Mouse (Mus musculus): ENCODE data around the gene Sorcs1. TPM values are rescaled to one million over a fixed set of nuclear protein-coding genes. Genes with fewer than 3 reads are reported as not detected.
A peak's percentile ranks its signal among the peaks of the same experiment; 100 is the strongest.

The Sorcs1 gene
- 3.4 and 4.6 TPM in 2 replicates for polyA plus RNA-seq (2014; fragmentation: Nextera tagmentation; extraction: Ambion mirVana)

DNA sequence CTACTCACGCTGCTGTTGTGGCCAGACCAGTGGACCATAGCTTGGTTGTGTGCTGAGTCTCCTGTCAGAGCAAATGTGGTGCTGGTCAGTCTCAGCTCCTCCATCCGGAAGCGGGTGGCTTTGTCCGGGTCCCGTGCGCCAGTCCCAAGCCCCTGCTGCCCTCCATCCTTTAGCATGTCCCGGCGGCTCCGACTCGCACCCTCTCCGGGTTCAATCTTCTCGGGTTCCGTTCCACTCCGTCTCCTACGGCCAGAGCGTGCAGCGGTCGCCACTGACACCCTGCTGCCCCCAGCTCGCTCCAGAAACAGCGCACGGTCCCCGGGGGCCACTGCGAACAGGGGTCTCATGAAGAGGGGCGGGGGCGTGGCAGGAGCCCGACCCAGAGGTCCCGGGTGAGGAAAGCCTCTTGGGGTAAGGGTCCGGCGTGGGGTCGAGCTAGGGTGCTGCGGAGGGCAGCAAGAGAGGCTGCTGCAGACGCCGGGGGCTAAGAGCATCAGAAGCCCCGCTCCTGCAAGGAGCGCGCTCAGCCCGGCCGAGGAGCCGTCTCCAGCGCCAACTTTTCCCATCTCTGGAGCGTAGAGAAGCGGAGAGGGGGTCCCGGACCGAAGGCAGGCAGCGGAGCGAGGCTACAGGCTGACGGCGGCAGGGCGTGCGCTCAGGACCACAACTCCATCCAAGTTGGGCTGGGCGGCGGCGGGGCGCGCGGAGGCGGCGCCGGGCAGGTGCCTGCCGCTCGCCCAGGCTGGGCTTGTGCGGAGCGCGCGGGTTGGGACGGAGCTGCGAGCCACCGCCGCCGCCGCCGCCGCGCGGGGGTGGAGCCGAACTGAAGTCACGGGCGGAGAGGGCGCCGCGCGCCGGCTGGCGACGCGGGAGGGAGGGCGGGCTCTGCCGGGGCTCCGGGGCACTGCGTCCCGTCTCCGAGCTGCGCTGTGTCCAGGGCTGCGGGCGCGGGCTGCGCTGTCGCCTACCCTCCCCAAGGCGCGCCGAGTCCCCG is at the start of gene Sorcs1:
Gene Sorcs1 (minus strand): TSS at position 744 of the 994 bp plus-strand sequence.
- H3K4me2 ChIP-seq (replicated peaks; ENCODE audit: low read depth, low read length), result peak within 1 kb of the TSS; percentile 97
- H3K9me3 ChIP-seq (ENCODE audit: control insufficient read depth, low read depth, low read length), result no peaks in the 10 kb centered on the region
- WGBS, result under 1% methylated on average over 75 of the region's 102 CpGs
- peak within 1 kb of the TSS; percentile 60 for H3K4me3 ChIP-seq (ENCODE audit: low read depth, low read length)
- ATAC-seq (ENCODE audit: insufficient number of reproducible peaks, insufficient read depth, low FRiP score, low read depth), result peak; percentile 90
- H3K4me1 ChIP-seq (ENCODE audit: control insufficient read depth, insufficient read depth, low read length), result no peaks in the 10 kb centered on the region
- H3K9ac ChIP-seq (replicated peaks; ENCODE audit: low read depth, low read length), result 0 out of 2 replicates have a peak within 1 kb of the TSS, but pooled peaks have one; percentile 14
- no peaks in the 10 kb centered on the region for H3K36me3 ChIP-seq (ENCODE audit: control insufficient read depth, insufficient read depth, low read length)
- no peak within 1 kb of the TSS for H3K27ac ChIP-seq (ENCODE audit: low read length)
- peaks cover 4% of the 10 kb centered on the region; the same call in 1 of the 2 replicates for H3K27me3 ChIP-seq (ENCODE audit: control insufficient read depth, insufficient read depth, low read length)

DNA sequence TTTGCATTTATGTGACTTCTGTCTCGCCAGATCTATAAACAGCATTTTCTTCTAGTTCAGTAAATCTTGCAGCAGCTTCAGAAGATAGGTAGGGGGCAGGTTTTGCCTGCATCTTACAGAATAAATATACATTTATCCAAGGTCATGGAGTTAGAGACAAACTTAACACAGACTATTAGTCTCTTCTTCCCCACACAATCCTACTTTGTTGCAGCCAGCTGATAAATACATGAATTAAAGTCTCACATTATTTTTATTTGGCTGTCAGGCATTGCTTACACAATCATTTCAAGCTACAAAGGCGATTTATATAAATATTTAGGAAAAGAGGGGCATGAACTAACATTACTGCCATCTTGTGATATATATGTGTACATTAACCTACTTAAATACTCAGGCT is 4.8 kb upstream of the Sorcs1 start:
- no peaks in the 10 kb centered on the region for H3K36me3 ChIP-seq (ENCODE audit: control insufficient read depth, insufficient read depth, low read length)
- H3K4me1 ChIP-seq (ENCODE audit: control insufficient read depth, insufficient read depth, low read length), result no peaks in the 10 kb centered on the region
- no peaks in the 10 kb centered on the region for H3K9me3 ChIP-seq (ENCODE audit: control insufficient read depth, low read depth, low read length)
- no peak overlapping the region for H3K9ac ChIP-seq (replicated peaks; ENCODE audit: low read depth, low read length)
- H3K27me3 ChIP-seq (ENCODE audit: control insufficient read depth, insufficient read depth, low read length), result peaks cover 1% of the 10 kb centered on the region; the same call in 1 of the 2 replicates
- WGBS, result 30% methylated on average over 2 of the region's 2 CpGs
- H3K4me2 ChIP-seq (replicated peaks; ENCODE audit: low read depth, low read length), result no peak overlapping the region
- H3K27ac ChIP-seq (ENCODE audit: low read length), result no peak overlapping the region
- H3K4me3 ChIP-seq (ENCODE audit: low read depth, low read length), result no peak overlapping the region
- ATAC-seq (ENCODE audit: insufficient number of reproducible peaks, insufficient read depth, low FRiP score, low read depth), result no peak

DNA sequence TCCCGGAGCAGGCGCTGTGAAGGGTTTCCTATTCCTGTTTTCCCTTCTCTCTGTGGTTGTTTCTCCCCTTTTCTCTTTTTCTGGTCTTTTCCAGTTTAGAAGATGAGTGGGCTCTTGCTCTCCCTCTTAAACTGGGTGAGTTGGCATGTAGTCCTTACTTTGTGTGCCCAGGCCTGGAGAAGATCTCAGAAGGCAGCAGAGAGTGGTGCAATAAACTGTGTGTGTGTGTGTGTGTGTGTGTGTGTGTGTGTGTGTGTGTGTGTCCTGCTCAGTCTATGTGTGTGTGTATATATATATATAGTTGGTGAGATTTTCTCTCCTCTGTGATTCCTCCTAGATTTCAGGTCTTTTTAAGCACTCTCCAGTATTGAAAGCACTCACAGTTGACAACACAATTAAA is 500 bp upstream of the Sorcs1 start:
- no peak for ATAC-seq (ENCODE audit: insufficient number of reproducible peaks, insufficient read depth, low FRiP score, low read depth)
- peak overlapping the region; percentile 60 for H3K4me3 ChIP-seq (ENCODE audit: low read depth, low read length)
- H3K36me3 ChIP-seq (ENCODE audit: control insufficient read depth, insufficient read depth, low read length), result no peaks in the 10 kb centered on the region
- H3K4me2 ChIP-seq (replicated peaks; ENCODE audit: low read depth, low read length), result peak overlapping the region; percentile 97
- no peaks in the 10 kb centered on the region for H3K4me1 ChIP-seq (ENCODE audit: control insufficient read depth, insufficient read depth, low read length)
- WGBS, result 0% methylated on average over 2 of the region's 2 CpGs
- no peak overlapping the region for H3K27ac ChIP-seq (ENCODE audit: low read length)
- H3K9me3 ChIP-seq (ENCODE audit: control insufficient read depth, low read depth, low read length), result no peaks in the 10 kb centered on the region
- peaks cover 4% of the 10 kb centered on the region; the same call in 1 of the 2 replicates for H3K27me3 ChIP-seq (ENCODE audit: control insufficient read depth, insufficient read depth, low read length)
- H3K9ac ChIP-seq (replicated peaks; ENCODE audit: low read depth, low read length), result no peak overlapping the region

DNA sequence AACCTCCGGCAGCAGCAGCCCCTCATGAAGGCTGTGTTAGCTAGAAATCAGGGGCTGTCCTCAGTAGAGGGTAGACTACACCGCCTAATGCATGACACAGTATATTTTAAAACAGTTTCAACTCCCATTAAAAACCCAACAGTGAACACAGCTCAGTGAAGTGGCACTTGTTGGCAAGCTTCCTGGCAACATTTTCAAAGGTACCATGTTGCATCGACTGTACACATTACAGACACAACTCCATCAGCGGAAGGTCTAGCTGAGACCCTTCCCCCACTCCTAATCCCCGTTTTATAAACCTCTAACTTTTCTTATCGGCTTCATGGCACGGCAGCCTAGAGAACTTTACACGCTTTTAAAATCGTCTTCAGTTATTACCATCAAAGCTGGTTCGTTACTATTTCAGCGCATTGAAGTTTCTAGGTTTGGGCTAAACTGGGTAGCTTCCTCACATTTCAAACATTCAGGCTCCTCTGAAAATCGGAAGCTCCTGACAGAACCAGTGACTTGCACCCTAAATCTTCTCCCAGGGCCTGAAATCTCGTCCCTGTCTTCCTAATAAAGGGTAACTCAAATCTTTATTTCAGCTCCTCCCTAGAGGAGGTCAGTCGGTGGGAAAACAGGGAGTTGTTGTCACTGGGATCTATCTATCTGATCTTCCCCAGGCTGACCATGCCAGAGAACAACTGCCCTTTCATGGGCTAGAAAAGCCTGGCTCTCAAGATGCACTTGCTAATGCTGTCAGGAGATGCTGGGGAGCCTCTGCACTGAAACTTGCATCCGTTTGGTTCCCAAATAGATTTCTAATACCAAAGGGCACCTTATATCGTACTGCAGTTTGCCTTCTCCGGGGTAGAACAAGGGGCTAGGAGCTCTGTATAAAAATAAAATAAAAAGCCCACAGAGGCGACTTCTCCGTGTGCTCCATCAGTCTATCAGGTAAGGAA is 1.6 kb downstream of the Sorcs1 start:
- no peak for ATAC-seq (ENCODE audit: insufficient number of reproducible peaks, insufficient read depth, low FRiP score, low read depth)
- no peak overlapping the region for H3K27ac ChIP-seq (ENCODE audit: low read length)
- no peaks in the 10 kb centered on the region for H3K4me1 ChIP-seq (ENCODE audit: control insufficient read depth, insufficient read depth, low read length)
- H3K4me3 ChIP-seq (ENCODE audit: low read depth, low read length), result peak overlapping the region; percentile 60
- H3K36me3 ChIP-seq (ENCODE audit: control insufficient read depth, insufficient read depth, low read length), result no peaks in the 10 kb centered on the region
- no peak overlapping the region for H3K9ac ChIP-seq (replicated peaks; ENCODE audit: low read depth, low read length)
- H3K4me2 ChIP-seq (replicated peaks; ENCODE audit: low read depth, low read length), result peak overlapping the region; percentile 97
- no peaks in the 10 kb centered on the region for H3K9me3 ChIP-seq (ENCODE audit: control insufficient read depth, low read depth, low read length)
- 37% methylated on average over 19 of the region's 19 CpGs for WGBS
- peaks cover 4% of the 10 kb centered on the region; the same call in 1 of the 2 replicates for H3K27me3 ChIP-seq (ENCODE audit: control insufficient read depth, insufficient read depth, low read length)

DNA sequence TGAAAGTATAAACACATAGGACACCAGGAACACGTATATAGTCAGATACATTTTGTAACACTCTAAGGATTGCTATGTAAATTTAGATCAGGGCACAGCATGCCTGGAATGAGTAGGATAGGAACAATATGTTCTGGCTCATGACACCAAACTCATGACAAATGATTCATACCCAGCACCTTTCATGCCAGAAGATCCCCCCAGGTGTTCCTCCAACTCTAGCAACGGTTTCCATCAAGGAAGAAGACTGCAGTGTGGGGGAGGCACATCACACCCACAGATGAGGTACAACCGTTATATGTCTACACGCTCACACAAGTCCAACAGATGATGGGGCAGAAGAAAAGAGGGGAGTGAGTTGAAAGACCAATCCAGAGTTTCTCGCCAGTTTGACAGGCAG is 3.5 kb downstream of the Sorcs1 start:
- no peak overlapping the region for H3K27ac ChIP-seq (ENCODE audit: low read length)
- H3K9me3 ChIP-seq (ENCODE audit: control insufficient read depth, low read depth, low read length), result no peaks in the 10 kb centered on the region
- WGBS, result 67% methylated on average over 5 of the region's 5 CpGs
- H3K36me3 ChIP-seq (ENCODE audit: control insufficient read depth, insufficient read depth, low read length), result no peaks in the 10 kb centered on the region
- H3K9ac ChIP-seq (replicated peaks; ENCODE audit: low read depth, low read length), result no peak overlapping the region
- no peak overlapping the region for H3K4me3 ChIP-seq (ENCODE audit: low read depth, low read length)
- no peaks in the 10 kb centered on the region for H3K4me1 ChIP-seq (ENCODE audit: control insufficient read depth, insufficient read depth, low read length)
- ATAC-seq (ENCODE audit: insufficient number of reproducible peaks, insufficient read depth, low FRiP score, low read depth), result no peak
- H3K4me2 ChIP-seq (replicated peaks; ENCODE audit: low read depth, low read length), result no peak overlapping the region
- peaks cover 4% of the 10 kb centered on the region; the same call in 1 of the 2 replicates for H3K27me3 ChIP-seq (ENCODE audit: control insufficient read depth, insufficient read depth, low read length)

DNA sequence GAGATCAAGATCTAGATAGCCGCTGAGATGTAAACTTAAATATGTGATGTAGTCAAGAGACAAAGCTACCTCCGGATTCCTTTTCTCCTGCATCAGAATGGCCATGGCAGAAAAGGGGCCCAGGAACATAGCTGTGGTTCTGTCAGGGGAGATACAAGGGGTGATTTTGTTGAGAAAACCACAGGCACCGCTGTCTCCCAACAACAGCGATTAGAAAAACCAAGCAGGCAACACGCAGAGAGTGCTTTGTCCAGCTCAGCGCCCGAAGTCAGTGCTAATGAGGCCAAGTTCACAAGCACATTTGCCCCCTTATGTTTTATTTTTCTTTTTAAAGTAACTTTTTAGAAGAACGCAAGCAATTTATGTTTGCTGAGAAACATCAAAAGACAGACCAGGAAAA is 10.9 kb downstream of the Sorcs1 start:
- ATAC-seq (ENCODE audit: insufficient number of reproducible peaks, insufficient read depth, low FRiP score, low read depth), result no peak
- no peak overlapping the region for H3K4me3 ChIP-seq (ENCODE audit: low read depth, low read length)
- no peak overlapping the region for H3K27ac ChIP-seq (ENCODE audit: low read length)
- H3K36me3 ChIP-seq (ENCODE audit: control insufficient read depth, insufficient read depth, low read length), result no peaks in the 10 kb centered on the region
- H3K4me1 ChIP-seq (ENCODE audit: control insufficient read depth, insufficient read depth, low read length), result no peaks in the 10 kb centered on the region
- H3K9me3 ChIP-seq (ENCODE audit: control insufficient read depth, low read depth, low read length), result no peaks in the 10 kb centered on the region
- WGBS, result 77% methylated on average over 8 of the region's 8 CpGs
- H3K4me2 ChIP-seq (replicated peaks; ENCODE audit: low read depth, low read length), result no peak overlapping the region
- no peaks in the 10 kb centered on the region for H3K27me3 ChIP-seq (ENCODE audit: control insufficient read depth, insufficient read depth, low read length)
- H3K9ac ChIP-seq (replicated peaks; ENCODE audit: low read depth, low read length), result no peak overlapping the region

- Histone ChIP-seq H3K36me3 (ENCODE audit: control insufficient read depth, insufficient read depth, low read length) (no peaks in the 10 kb centered on the region), H3K4me3 (ENCODE audit: low read depth, low read length) (no peak overlapping the region), H3K27ac (ENCODE audit: low read length) (no peak overlapping the region), H3K27me3 (ENCODE audit: control insufficient read depth, insufficient read depth, low read length) (no peaks in the 10 kb centered on the region), H3K4me2 (replicated peaks; ENCODE audit: low read depth, low read length) (no peak overlapping the region), H3K4me1 (ENCODE audit: control insufficient read depth, insufficient read depth, low read length) (no peaks in the 10 kb centered on the region), H3K9me3 (ENCODE audit: control insufficient read depth, low read depth, low read length) (no peaks in the 10 kb centered on the region), H3K9ac (replicated peaks; ENCODE audit: low read depth, low read length) (no peak overlapping the region)
- 58% methylated on average over 1 of the region's 1 CpGs for WGBS
- no peak for ATAC-seq (ENCODE audit: insufficient number of reproducible peaks, insufficient read depth, low FRiP score, low read depth)
Observed at GRCm38 (mm10) chr19:50664311-50664710, 14.1 kb downstream of the Sorcs1 start.

GRCm38 (mm10) chr19:50659144-50659543 is 19.3 kb downstream of the Sorcs1 start:
- Histone ChIP-seq H3K27me3 (ENCODE audit: control insufficient read depth, insufficient read depth, low read length) (no peaks in the 10 kb centered on the region), H3K4me2 (replicated peaks; ENCODE audit: low read depth, low read length) (no peak overlapping the region), H3K4me3 (ENCODE audit: low read depth, low read length) (no peak overlapping the region), H3K9ac (replicated peaks; ENCODE audit: low read depth, low read length) (no peak overlapping the region), H3K4me1 (ENCODE audit: control insufficient read depth, insufficient read depth, low read length) (no peaks in the 10 kb centered on the region), H3K36me3 (ENCODE audit: control insufficient read depth, insufficient read depth, low read length) (no peaks in the 10 kb centered on the region), H3K9me3 (ENCODE audit: control insufficient read depth, low read depth, low read length) (no peaks in the 10 kb centered on the region), H3K27ac (ENCODE audit: low read length) (no peak overlapping the region)
- 65% methylated on average over 4 of the region's 4 CpGs for WGBS
- no peak for ATAC-seq (ENCODE audit: insufficient number of reproducible peaks, insufficient read depth, low FRiP score, low read depth)

All from stomach, embryonic 14.5 days (tissue).